Mouse (Mus musculus): ENCODE measurements around the gene Actr5. TPM values are rescaled to one million over a fixed set of nuclear protein-coding genes. Genes with fewer than 3 reads are reported as not detected.

Gene Actr5
- polyA plus RNA-seq, 1 experiment from 2014 or later: 5.6 TPM

- ATAC-seq (replicated peaks; ENCODE audit: extremely low read depth, insufficient read depth, low FRiP score): peak; percentile 68
- H3K4me1 ChIP-seq (ENCODE audit: control insufficient read depth, insufficient read depth, low read length): peaks cover 9% of the 10 kb centered on the region; the same call in 1 of the 2 replicates
- H3K4me2 ChIP-seq (ENCODE audit: low read depth, low read length): peak overlapping the region; percentile 83
- WGBS: under 1% methylated on average over 38 of the region's 44 CpGs
- H3K36me3 ChIP-seq (ENCODE audit: control insufficient read depth, insufficient read depth): peaks cover 22% of the 10 kb centered on the region
- H3K9me3 ChIP-seq (replicated peaks; ENCODE audit: control insufficient read depth, low read length): no peaks in the 10 kb centered on the region
- peaks cover 4% of the 10 kb centered on the region; the same call in 1 of the 2 replicates for H3K27me3 ChIP-seq (ENCODE audit: control insufficient read depth, insufficient read depth, low read length)
- peak overlapping the region; percentile 81 for H3K4me3 ChIP-seq (ENCODE audit: low read length)
- peak overlapping the region; percentile 88 for H3K27ac ChIP-seq (ENCODE audit: low read length)
- peak overlapping the region; percentile 86 for H3K9ac ChIP-seq (ENCODE audit: low read length)
Measured at GRCm38 (mm10) chr2:158625231-158625630, 543 bp downstream of the Actr5 start.

GRCm38 (mm10) chr2:158625697-158626096 is 1.0 kb downstream of the Actr5 start:
- no peak overlapping the region for H3K27ac ChIP-seq (ENCODE audit: low read length)
- peak overlapping the region; percentile 81 for H3K4me3 ChIP-seq (ENCODE audit: low read length)
- peaks cover 9% of the 10 kb centered on the region; the same call in 1 of the 2 replicates for H3K4me1 ChIP-seq (ENCODE audit: control insufficient read depth, insufficient read depth, low read length)
- H3K36me3 ChIP-seq (ENCODE audit: control insufficient read depth, insufficient read depth): peaks cover 22% of the 10 kb centered on the region
- peak overlapping the region; percentile 86 for H3K9ac ChIP-seq (ENCODE audit: low read length)
- H3K27me3 ChIP-seq (ENCODE audit: control insufficient read depth, insufficient read depth, low read length): peaks cover 4% of the 10 kb centered on the region; the same call in 1 of the 2 replicates
- H3K9me3 ChIP-seq (replicated peaks; ENCODE audit: control insufficient read depth, low read length): no peaks in the 10 kb centered on the region
- no peak for ATAC-seq (replicated peaks; ENCODE audit: extremely low read depth, insufficient read depth, low FRiP score)
- H3K4me2 ChIP-seq (ENCODE audit: low read depth, low read length): peak overlapping the region; percentile 83
- 29% methylated on average over 8 of the region's 8 CpGs for WGBS

GRCm38 (mm10) chr2:158628858-158629257 is 4.2 kb downstream of the Actr5 start:
- Histone ChIP-seq H3K36me3 (ENCODE audit: control insufficient read depth, insufficient read depth) (peaks cover 50% of the 10 kb centered on the region), H3K27ac (ENCODE audit: low read length) (no peak overlapping the region), H3K4me3 (ENCODE audit: low read length) (no peak overlapping the region), H3K9ac (ENCODE audit: low read length) (no peak overlapping the region), H3K9me3 (replicated peaks; ENCODE audit: control insufficient read depth, low read length) (no peaks in the 10 kb centered on the region), H3K27me3 (ENCODE audit: control insufficient read depth, insufficient read depth, low read length) (no peaks in the 10 kb centered on the region), H3K4me1 (ENCODE audit: control insufficient read depth, insufficient read depth, low read length) (peaks cover 9% of the 10 kb centered on the region; the same call in 1 of the 2 replicates), H3K4me2 (ENCODE audit: low read depth, low read length) (no peak overlapping the region)
- 71% methylated on average over 3 of the region's 3 CpGs for WGBS
- ATAC-seq (replicated peaks; ENCODE audit: extremely low read depth, insufficient read depth, low FRiP score): no peak

- H3K4me2 ChIP-seq (ENCODE audit: low read depth, low read length): no peak overlapping the region
- peaks cover 51% of the 10 kb centered on the region for H3K36me3 ChIP-seq (ENCODE audit: control insufficient read depth, insufficient read depth)
- no peak overlapping the region for H3K27ac ChIP-seq (ENCODE audit: low read length)
- no peaks in the 10 kb centered on the region for H3K9me3 ChIP-seq (replicated peaks; ENCODE audit: control insufficient read depth, low read length)
- H3K9ac ChIP-seq (ENCODE audit: low read length): no peak overlapping the region
- no peaks in the 10 kb centered on the region for H3K27me3 ChIP-seq (ENCODE audit: control insufficient read depth, insufficient read depth, low read length)
- ATAC-seq (replicated peaks; ENCODE audit: extremely low read depth, insufficient read depth, low FRiP score): no peak
- WGBS: 74% methylated on average over 1 of the region's 1 CpGs
- no peak overlapping the region for H3K4me3 ChIP-seq (ENCODE audit: low read length)
- peaks cover 9% of the 10 kb centered on the region; the same call in 1 of the 2 replicates for H3K4me1 ChIP-seq (ENCODE audit: control insufficient read depth, insufficient read depth, low read length)
Measured at GRCm38 (mm10) chr2:158629414-158629813, 4.7 kb downstream of the Actr5 start.

GRCm38 (mm10) chr2:158631873-158632272 is 7.2 kb downstream of the Actr5 start:
- H3K9me3 ChIP-seq (replicated peaks; ENCODE audit: control insufficient read depth, low read length): no peaks in the 10 kb centered on the region
- H3K27me3 ChIP-seq (ENCODE audit: control insufficient read depth, insufficient read depth, low read length): no peaks in the 10 kb centered on the region
- H3K9ac ChIP-seq (ENCODE audit: low read length): no peak overlapping the region
- no peak for ATAC-seq (replicated peaks; ENCODE audit: extremely low read depth, insufficient read depth, low FRiP score)
- no peak overlapping the region for H3K4me3 ChIP-seq (ENCODE audit: low read length)
- no peak overlapping the region for H3K27ac ChIP-seq (ENCODE audit: low read length)
- no peaks in the 10 kb centered on the region for H3K4me1 ChIP-seq (ENCODE audit: control insufficient read depth, insufficient read depth, low read length)
- WGBS: 79% methylated on average over 5 of the region's 5 CpGs
- H3K4me2 ChIP-seq (ENCODE audit: low read depth, low read length): no peak overlapping the region
- H3K36me3 ChIP-seq (ENCODE audit: control insufficient read depth, insufficient read depth): peaks cover 71% of the 10 kb centered on the region

GRCm38 (mm10) chr2:158641869-158642268 is 17.2 kb downstream of the Actr5 start:
- Histone ChIP-seq H3K4me2 (ENCODE audit: low read depth, low read length) (no peak overlapping the region), H3K27me3 (ENCODE audit: control insufficient read depth, insufficient read depth, low read length) (no peaks in the 10 kb centered on the region), H3K36me3 (ENCODE audit: control insufficient read depth, insufficient read depth) (peaks cover 20% of the 10 kb centered on the region), H3K27ac (ENCODE audit: low read length) (no peak overlapping the region), H3K4me3 (ENCODE audit: low read length) (no peak overlapping the region), H3K9ac (ENCODE audit: low read length) (no peak overlapping the region), H3K9me3 (replicated peaks; ENCODE audit: control insufficient read depth, low read length) (peaks cover 4% of the 10 kb centered on the region), H3K4me1 (ENCODE audit: control insufficient read depth, insufficient read depth, low read length) (no peaks in the 10 kb centered on the region)
- 0 out of 2 replicates have a peak, but pooled peaks have one; percentile 18 for ATAC-seq (replicated peaks; ENCODE audit: extremely low read depth, insufficient read depth, low FRiP score)
- WGBS: 16% methylated on average over 2 of the region's 2 CpGs

- Histone ChIP-seq H3K27ac (ENCODE audit: low read length) (no peak overlapping the region), H3K27me3 (ENCODE audit: control insufficient read depth, insufficient read depth, low read length) (no peaks in the 10 kb centered on the region), H3K9ac (ENCODE audit: low read length) (no peak overlapping the region), H3K4me3 (ENCODE audit: low read length) (no peak overlapping the region), H3K9me3 (replicated peaks; ENCODE audit: control insufficient read depth, low read length) (peaks cover 4% of the 10 kb centered on the region), H3K4me2 (ENCODE audit: low read depth, low read length) (no peak overlapping the region), H3K36me3 (ENCODE audit: control insufficient read depth, insufficient read depth) (peaks cover 16% of the 10 kb centered on the region), H3K4me1 (ENCODE audit: control insufficient read depth, insufficient read depth, low read length) (no peaks in the 10 kb centered on the region)
- no peak for ATAC-seq (replicated peaks; ENCODE audit: extremely low read depth, insufficient read depth, low FRiP score)
- WGBS: 80% methylated on average over 2 of the region's 2 CpGs
Measured at GRCm38 (mm10) chr2:158642587-158642986, 17.9 kb downstream of the Actr5 start.

GRCm38 (mm10) chr2:158643791-158644190 is 19.1 kb downstream of the Actr5 start:
- Histone ChIP-seq H3K27ac (ENCODE audit: low read length) (no peak overlapping the region), H3K9ac (ENCODE audit: low read length) (no peak overlapping the region), H3K4me2 (ENCODE audit: low read depth, low read length) (no peak overlapping the region), H3K4me3 (ENCODE audit: low read length) (no peak overlapping the region), H3K27me3 (ENCODE audit: control insufficient read depth, insufficient read depth, low read length) (no peaks in the 10 kb centered on the region), H3K36me3 (ENCODE audit: control insufficient read depth, insufficient read depth) (peaks cover 6% of the 10 kb centered on the region; the same call in 1 of the 2 replicates), H3K9me3 (replicated peaks; ENCODE audit: control insufficient read depth, low read length) (peaks cover 4% of the 10 kb centered on the region), H3K4me1 (ENCODE audit: control insufficient read depth, insufficient read depth, low read length) (no peaks in the 10 kb centered on the region)
- ATAC-seq (replicated peaks; ENCODE audit: extremely low read depth, insufficient read depth, low FRiP score): no peak
- 81% methylated on average over 3 of the region's 3 CpGs for WGBS

- H3K9ac ChIP-seq (ENCODE audit: low read length): no peak overlapping the region
- H3K4me2 ChIP-seq (ENCODE audit: low read depth, low read length): no peak overlapping the region
- H3K4me3 ChIP-seq (ENCODE audit: low read length): no peak overlapping the region
- H3K27ac ChIP-seq (ENCODE audit: low read length): no peak overlapping the region
- no peak for ATAC-seq (replicated peaks; ENCODE audit: extremely low read depth, insufficient read depth, low FRiP score)
- H3K4me1 ChIP-seq (ENCODE audit: control insufficient read depth, insufficient read depth, low read length): peaks cover 3% of the 10 kb centered on the region; the same call in 1 of the 2 replicates
- no peaks in the 10 kb centered on the region for H3K27me3 ChIP-seq (ENCODE audit: control insufficient read depth, insufficient read depth, low read length)
- no peaks in the 10 kb centered on the region for H3K36me3 ChIP-seq (ENCODE audit: control insufficient read depth, insufficient read depth)
- no peaks in the 10 kb centered on the region for H3K9me3 ChIP-seq (replicated peaks; ENCODE audit: control insufficient read depth, low read length)
- 45% methylated on average over 7 of the region's 7 CpGs for WGBS
Measured at GRCm38 (mm10) chr2:158651159-158651908, 26.6 kb downstream of the Actr5 start.

Data from heart, embryonic 16.5 days (tissue).